Mouse (Mus musculus) layer of hippocampus, postnatal 14 days (tissue): Measurements from ENCODE around the gene Abraxas2. TPM values are rescaled to one million over a fixed set of nuclear protein-coding genes. Genes with fewer than 3 reads are reported as not detected.

Experiments
- DNase-seq, 2 experiments: peaks; one replicate each; pipeline ENCODE4 v3.0.0; 2021 to 2022; ENCODE audit warnings: low spot score in 2 of 2, mixed read lengths in 1 of 2
- long read RNA-seq, 2 experiments: library from polyadenylated mRNA; stranded (forward); transcript quantifications; one replicate each; pipeline ENCODE4 v2.0.0; 2021
- total RNA-seq, 2 experiments: library from RNA; stranded (reverse); gene quantifications; 2 replicates each; pipeline ENCODE4 v1.2.3; 2021

Gene Abraxas2
- 10 to 100 TPM; 26.4 to 29.6 TPM for total RNA-seq
- long read RNA-seq, experiment 1, transcript Abraxas2-201 (9 exons, 2,892 nt), result major isoform, 21 of 26 reads
- long read RNA-seq, experiment 1, partial matches to known transcripts, result 0 of 26 reads
- long read RNA-seq, experiment 1, other reads (novel, unspliced or antisense), result 0 of 26 reads
- long read RNA-seq, experiment 2, transcript Abraxas2-201 (9 exons, 2,892 nt), result major isoform, 25 of 36 reads
- long read RNA-seq, experiment 2, partial matches to known transcripts, result 2 of 36 reads
- long read RNA-seq, experiment 2, other reads (novel, unspliced or antisense), result 2 of 36 reads

GRCm38 (mm10) chr7:132859042-132859958 lies at the start of gene Abraxas2:
Gene Abraxas2, plus strand, starts transcription at chr7:132859225.
- peak; percentile 82 to 92 for DNase-seq

- peak in 1 of 2 experiments; percentile 2 for DNase-seq
These were observed 49.3 kb upstream of the Abraxas2 start for GRCm38 (mm10) chr7:132809721-132810120.

- DNase-seq, result peak; percentile 52 to 68
These were observed 48.7 kb upstream of the Abraxas2 start for GRCm38 (mm10) chr7:132810368-132810767.

DNA sequence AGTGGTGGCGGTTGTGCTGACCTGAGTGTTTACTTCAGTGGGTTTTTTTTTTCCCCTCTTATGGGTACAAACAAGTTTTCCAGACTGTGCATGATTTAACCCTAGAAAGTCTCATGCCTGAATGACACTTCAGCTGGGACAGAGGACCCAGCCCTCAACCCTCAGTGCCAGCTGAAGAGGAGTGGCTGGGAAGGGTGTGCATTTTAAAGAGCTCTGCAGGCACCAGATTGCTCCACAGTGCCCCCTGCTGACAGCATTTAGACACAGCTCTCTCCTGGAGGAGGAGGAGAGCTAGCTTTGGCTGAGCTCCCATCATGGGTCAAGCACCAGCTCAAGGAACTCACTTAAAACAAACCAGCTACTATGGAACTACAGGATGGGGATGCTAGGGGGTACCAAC lies 48.1 kb upstream of the Abraxas2 start:
- peak; percentile 90 to 92 for DNase-seq

GRCm38 (mm10) chr7:132811716-132812618 lies 47.1 kb upstream of the Abraxas2 start:
- peak; percentile 40 to 54 for DNase-seq

DNA sequence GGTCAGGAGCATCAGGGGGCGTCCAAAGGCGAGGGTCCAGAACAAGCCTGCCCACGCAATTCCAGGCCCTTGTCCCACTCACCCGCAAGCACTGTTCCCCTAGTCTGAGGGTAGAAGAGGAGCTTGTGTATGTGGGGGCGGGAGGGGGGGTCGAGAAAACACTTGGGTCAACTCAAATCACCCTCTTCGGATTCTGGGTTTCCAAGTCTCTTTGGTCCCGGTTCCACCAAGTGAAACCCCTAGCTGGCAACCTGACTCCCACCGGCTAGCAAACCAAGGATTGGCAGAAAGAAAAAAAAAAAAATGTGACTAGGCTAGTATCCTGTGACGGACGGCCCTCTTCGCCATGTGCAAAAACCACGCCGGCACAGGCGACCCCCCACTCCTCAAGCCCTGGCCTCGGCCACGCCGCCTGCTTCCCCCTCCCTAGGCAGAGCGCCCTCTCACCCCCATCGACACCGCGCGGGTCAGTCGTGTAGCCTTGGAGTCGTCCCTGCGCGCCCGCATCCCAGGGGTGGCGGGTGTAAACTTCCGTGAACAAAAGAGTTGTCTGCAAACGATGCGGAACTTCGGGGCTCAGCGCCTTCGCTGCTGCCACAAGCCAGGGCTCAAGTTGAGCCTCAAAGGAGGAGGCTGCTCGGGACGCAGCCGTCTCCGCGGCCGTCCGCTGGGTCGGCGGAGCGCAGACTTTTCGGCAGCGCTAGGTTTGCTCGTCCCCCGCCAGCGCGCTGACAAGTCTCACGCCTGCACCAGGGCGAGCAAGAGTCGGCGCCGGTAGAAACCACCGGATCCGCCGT lies 46.2 kb upstream of the Abraxas2 start:
- peak; percentile 41 to 64 for DNase-seq

- peak; percentile 65 to 71 for DNase-seq
These were observed 45.5 kb upstream of the Abraxas2 start, which contains the start of gene Fam53b for GRCm38 (mm10) chr7:132813416-132814088. Gene Fam53b, minus strand, starts transcription at chr7:132813886.

GRCm38 (mm10) chr7:132814089-132814450 lies 45.0 kb upstream of the Abraxas2 start:
- no peak for DNase-seq

DNA sequence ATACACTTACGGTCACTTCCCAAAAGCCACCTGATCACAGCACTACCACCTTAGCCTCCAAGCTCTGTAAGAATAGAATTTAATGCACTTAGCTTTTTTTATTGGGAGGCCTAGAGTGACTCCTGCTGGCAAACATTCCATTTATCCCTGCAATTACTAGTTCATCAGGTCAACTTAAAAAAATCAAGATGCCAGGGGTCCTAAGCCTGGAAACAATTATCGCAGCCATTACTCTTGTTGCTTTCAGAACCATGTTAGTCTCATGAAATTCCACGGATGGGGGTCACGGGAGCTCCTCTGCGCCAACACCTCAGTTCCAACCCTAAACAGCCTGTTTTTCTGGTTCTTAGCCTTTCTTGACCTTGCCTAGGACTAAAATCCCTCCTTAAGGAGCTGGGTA lies 43.9 kb upstream of the Abraxas2 start:
- DNase-seq, result no peak

DNA sequence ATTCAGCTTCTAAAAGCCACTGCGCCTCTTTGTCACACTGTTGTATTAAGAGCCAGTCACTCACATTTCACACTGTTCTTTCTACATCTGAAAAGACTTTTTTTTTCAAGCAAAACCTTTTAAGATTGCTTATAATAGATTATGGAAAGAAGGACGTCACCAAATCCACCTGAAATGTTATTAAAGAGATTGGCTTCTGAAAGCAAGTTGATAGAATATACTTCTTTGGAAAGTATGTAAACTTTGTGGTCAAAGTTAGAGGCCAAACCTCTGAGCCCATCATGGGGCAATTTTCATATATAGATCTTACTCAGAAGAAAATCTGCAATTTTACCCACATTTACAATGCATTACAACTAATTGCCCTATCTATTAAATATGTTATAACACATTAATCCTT lies 42.5 kb upstream of the Abraxas2 start:
- DNase-seq, result no peak

- no peak for DNase-seq
These were observed 42.0 kb upstream of the Abraxas2 start for GRCm38 (mm10) chr7:132817056-132817455.

- no peak for DNase-seq
These were observed 38.3 kb upstream of the Abraxas2 start for GRCm38 (mm10) chr7:132820692-132821091.

GRCm38 (mm10) chr7:132823832-132824231 lies 35.2 kb upstream of the Abraxas2 start:
- DNase-seq, result no peak

- no peak for DNase-seq
These were observed 34.5 kb upstream of the Abraxas2 start for GRCm38 (mm10) chr7:132824346-132825022.

- DNase-seq, result no peak
These were observed 28.1 kb upstream of the Abraxas2 start for GRCm38 (mm10) chr7:132830955-132831354.

DNA sequence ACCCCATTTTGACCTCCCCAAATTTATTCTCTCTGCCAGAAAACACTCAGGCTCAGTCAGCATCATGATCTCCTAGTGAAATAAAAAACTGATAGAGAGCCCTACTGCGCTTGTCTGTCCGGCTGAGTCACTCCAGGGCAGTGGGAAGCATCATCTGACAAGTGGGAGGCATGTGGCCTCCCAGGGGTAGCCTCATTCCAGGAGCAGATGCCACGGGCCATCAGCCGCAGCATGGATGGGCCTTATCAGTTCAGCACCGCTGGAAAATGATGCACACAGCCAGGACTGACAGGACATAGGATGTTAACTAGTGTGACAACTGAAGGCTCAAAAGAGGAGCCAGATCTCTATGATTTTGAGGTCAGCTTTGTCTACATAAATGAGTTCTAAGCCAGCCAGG lies 17.7 kb upstream of the Abraxas2 start:
- DNase-seq, result no peak

GRCm38 (mm10) chr7:132842455-132842854 lies 16.6 kb upstream of the Abraxas2 start:
- no peak for DNase-seq

- DNase-seq, result no peak
These were observed 15.9 kb upstream of the Abraxas2 start for GRCm38 (mm10) chr7:132843152-132843551.
